Mouse (Mus musculus) CH12.LX (cell line): ENCODE measurements around the gene Ugdh. TPM values are rescaled to one million over a fixed set of nuclear protein-coding genes. Genes with fewer than 3 reads are reported as not detected.

ENCODE experiments used
- DNase-seq: peaks from one replicate; pipeline ENCODE4 v3.0.0-alpha.2; 2013; ENCODE audit errors: extremely low read depth
- H3K27ac ChIP-seq: 2 replicates; pipeline ENCODE4 v1.5.1; 2012; ENCODE audit warnings: low read depth, mild to moderate bottlenecking, control low read depth, moderate library complexity; ENCODE audit not compliant: insufficient read depth
- H3K27me3 ChIP-seq: replicated peaks from 2 replicates; pipeline ENCODE3; 2012; ENCODE audit warnings: inconsistent platforms
- H3K36me3 ChIP-seq, 2 experiments: replicated peaks in 1 of 2; 2 replicates each; pipeline versions ENCODE3 to v1.6.1; 2012; ENCODE audit warnings: inconsistent platforms in 1 of 2, low read length in 1 of 2, mild to moderate bottlenecking in 1 of 2, mixed read lengths in 1 of 2, moderate library complexity in 1 of 2; ENCODE audit not compliant: control insufficient read depth in 1 of 2, insufficient read depth in 1 of 2
- H3K4me1 ChIP-seq, 2 experiments: 2 replicates each; pipeline ENCODE4 v1.6.1; 2012; ENCODE audit warnings: inconsistent platforms in 1 of 2, moderate library complexity in 1 of 2; ENCODE audit not compliant: insufficient read depth in 2 of 2, control insufficient read depth in 1 of 2
- H3K4me2 ChIP-seq: 2 replicates; pipeline ENCODE4 v1.6.1; 2012; ENCODE audit warnings: low read depth, mild to moderate bottlenecking, control low read depth; ENCODE audit not compliant: poor library complexity, insufficient read depth, severe bottlenecking
- H3K4me3 ChIP-seq, 3 experiments: fragments of 150-350 bp in 1 of 3; sonication (generic) in 1 of 3; replicated peaks in 1 of 3; 2 replicates each; pipeline versions ENCODE3 to v1.5.1; 2011 to 2012; ENCODE audit warnings: low read depth in 2 of 3, low read length in 2 of 3, mild to moderate bottlenecking in 2 of 3, moderate library complexity in 2 of 3, control low read depth in 1 of 3, improper control_type of control experiment in 1 of 3, inconsistent platforms in 1 of 3, mixed read lengths in 1 of 3; ENCODE audit not compliant: poor library complexity in 1 of 3
- H3K79me2 ChIP-seq: replicated peaks from 2 replicates; pipeline ENCODE4 v1.6.1; 2012; ENCODE audit warnings: mild to moderate bottlenecking, moderate library complexity; ENCODE audit not compliant: control insufficient read depth, poor library complexity, insufficient read depth, severe bottlenecking; ENCODE audit errors: extremely low read depth
- H3K9ac ChIP-seq: 2 replicates; pipeline ENCODE4 v1.6.1; 2012; ENCODE audit warnings: low read depth, mild to moderate bottlenecking, control low read depth, moderate library complexity; ENCODE audit not compliant: insufficient read depth
- H3K9me3 ChIP-seq: replicated peaks from 2 replicates; pipeline ENCODE3; 2012; ENCODE audit warnings: low read length, inconsistent platforms, mixed read lengths
- CTCF ChIP-seq, 2 experiments: IDR thresholded peaks in 1 of 2; conservative IDR thresholded peaks in 1 of 2; 2 replicates each; pipeline ENCODE4 v1.5.1; 2011 to 2012; ENCODE audit warnings: low read depth in 2 of 2, low read length in 2 of 2, improper control_type of control experiment in 1 of 2, inconsistent platforms in 1 of 2, mild to moderate bottlenecking in 1 of 2, moderate library complexity in 1 of 2
- ELF1 ChIP-seq: IDR thresholded peaks from 2 replicates; pipeline ENCODE4 v1.6.1; 2014; ENCODE audit warnings: low read depth, mild to moderate bottlenecking, inconsistent platforms, low read length, improper control_type of control experiment
- GABPA ChIP-seq: IDR thresholded peaks from 2 replicates; pipeline ENCODE4 v1.6.1; 2012; ENCODE audit warnings: low read depth, low read length, improper control_type of control experiment, inconsistent platforms; ENCODE audit not compliant: insufficient replicate concordance
- MAZ ChIP-seq: IDR thresholded peaks from 2 replicates; pipeline ENCODE4 v1.6.1; 2012; ENCODE audit warnings: low read depth, mild to moderate bottlenecking, inconsistent platforms, low read length, improper control_type of control experiment, moderate library complexity
- MEF2A ChIP-seq: IDR thresholded peaks from 2 replicates; pipeline ENCODE4 v1.6.1; 2014; ENCODE audit warnings: low read depth, mild to moderate bottlenecking, inconsistent platforms, low read length, improper control_type of control experiment, borderline replicate concordance
- MXI1 ChIP-seq: IDR thresholded peaks from 2 replicates; pipeline ENCODE4 v1.6.1; 2011; ENCODE audit warnings: mild to moderate bottlenecking, low read depth, low read length, improper control_type of control experiment
- NRF1 ChIP-seq: IDR thresholded peaks from 2 replicates; pipeline ENCODE4 v1.6.1; 2014; ENCODE audit warnings: low read depth, mild to moderate bottlenecking, inconsistent platforms, low read length, improper control_type of control experiment, moderate library complexity
- RAD21 ChIP-seq: IDR thresholded peaks from 2 replicates; pipeline ENCODE4 v1.6.1; 2011; ENCODE audit warnings: low read depth, mild to moderate bottlenecking, low read length, improper control_type of control experiment, moderate library complexity
- RCOR1 ChIP-seq: conservative IDR thresholded peaks from 2 replicates; pipeline ENCODE4 v1.6.1; 2012; ENCODE audit warnings: low read depth, mild to moderate bottlenecking, inconsistent platforms, low read length, improper control_type of control experiment
- SIN3A ChIP-seq: IDR thresholded peaks from 2 replicates; pipeline ENCODE4 v1.6.1; 2012; ENCODE audit warnings: low read length, improper control_type of control experiment, inconsistent platforms
- TCF12 ChIP-seq: IDR thresholded peaks from 2 replicates; pipeline ENCODE4 v1.6.1; 2014; ENCODE audit warnings: low read depth, mild to moderate bottlenecking, inconsistent platforms, low read length, improper control_type of control experiment
- UBTF ChIP-seq: IDR thresholded peaks from 2 replicates; pipeline ENCODE4 v1.6.1; 2012; ENCODE audit warnings: low read depth, mild to moderate bottlenecking, inconsistent platforms, low read length, improper control_type of control experiment, moderate library complexity
- USF1 ChIP-seq: IDR thresholded peaks from 2 replicates; pipeline ENCODE4 v1.6.1; 2014; ENCODE audit warnings: low read depth, mild to moderate bottlenecking, inconsistent platforms, low read length, improper control_type of control experiment
- ZC3H11A ChIP-seq: IDR thresholded peaks from 2 replicates; pipeline ENCODE4 v1.6.1; 2012; ENCODE audit warnings: low read depth, mild to moderate bottlenecking, inconsistent platforms, low read length, improper control_type of control experiment
- ZKSCAN1 ChIP-seq: IDR thresholded peaks from 2 replicates; pipeline ENCODE4 v1.6.1; 2012; ENCODE audit warnings: low read depth, inconsistent platforms, low read length, improper control_type of control experiment, borderline replicate concordance
- ZMIZ1 ChIP-seq: IDR thresholded peaks from 2 replicates; pipeline ENCODE4 v1.6.1; 2012; ENCODE audit warnings: low read depth, mild to moderate bottlenecking, inconsistent platforms, low read length, improper control_type of control experiment
- ZNF384 ChIP-seq: IDR thresholded peaks from 2 replicates; pipeline ENCODE4 v1.6.1; 2012; ENCODE audit warnings: low read depth, low read length, improper control_type of control experiment, inconsistent platforms
- dilution Hi-C: fragments of 300-500 bp; cut with MboI; formaldehyde crosslinking; loops from 2 replicates; pipeline ENCODE4 v1.14.3; 2020; ENCODE audit warnings: low sequenced_read_pairs; ENCODE audit not compliant: extremely low pct_unique_long_range_greater_than_20kb, extremely low pct_ligation_motif_present
- in situ Hi-C: fragments of 300-500 bp; cut with MboI; formaldehyde crosslinking; loops from 3 replicates; pipeline ENCODE4 v1.14.3; 2019; ENCODE audit warnings: low sequenced_read_pairs, low pct_ligation_motif_present, low pct_unique_long_range_greater_than_20kb, mixed read lengths
- polyA plus RNA-seq: library from polyadenylated mRNA; unstranded; fragments of >175 nt; gene quantifications from 2 replicates; pipeline ENCODE4 v1.2.1, GENCODE M21; 2012; ENCODE audit warnings: low read depth; ENCODE audit not compliant: insufficient read length
- total RNA-seq, 2 experiments: library from RNA; depleted of rRNA; stranded (reverse); fragments of 300-350 nt in 1 of 2; fragments of >200 nt in 1 of 2; gene quantifications; 2 replicates each; pipeline ENCODE4 v1.2.3; 2012 to 2014

Gene Ugdh
- total and polyA plus RNA-seq, 3 experiments = 8.9 to 45.7 (median 38.0) TPM

GRCm38 (mm10) chr5:65480511-65480910 lies 44.8 kb upstream of the Ugdh start:
- no peak overlapping the region for H3K9ac ChIP-seq
- H3K79me2 ChIP-seq = no peaks in the 10 kb centered on the region
- H3K27me3 ChIP-seq = no peaks in the 10 kb centered on the region
- H3K4me1 ChIP-seq = peaks cover 7 to 57% of the 10 kb centered on the region in 2 experiments
- no peaks in the 10 kb centered on the region for H3K9me3 ChIP-seq
- H3K4me2 ChIP-seq = no peak overlapping the region
- no peak for DNase-seq
- H3K27ac ChIP-seq = no peak overlapping the region
- TF ChIP-seq USF1 (no peak), ELF1 (no peak), SIN3A (no peak), RCOR1 (no peak), ZMIZ1 (no peak), TCF12 (no peak), NRF1 (no peak), GABPA (no peak), ZC3H11A (no peak), ZKSCAN1 (no peak), ZNF384 (no peak), UBTF (no peak), MAZ (no peak)
- dilution Hi-C loops = no loop called here
- H3K36me3 ChIP-seq = peaks cover 0 to 3% of the 10 kb centered on the region in 2 experiments
- in situ Hi-C loops = loop anchor here (5.0 kb wide), 1 partner anchor 47 kb away; no protein-coding TSS in a partner anchor
- no peak overlapping the region for H3K4me3 ChIP-seq

GRCm38 (mm10) chr5:65479681-65480445 lies 44.1 kb upstream of the Ugdh start:
- no peak overlapping the region for H3K4me3 ChIP-seq
- no peak for DNase-seq
- H3K27me3 ChIP-seq = no peaks in the 10 kb centered on the region
- H3K4me1 ChIP-seq = peaks cover 9 to 60% of the 10 kb centered on the region in 2 experiments
- dilution Hi-C loops (no loop called here), in situ Hi-C loops (loop anchor here (5.0 kb wide), 1 partner anchor 47 kb away; no protein-coding TSS in a partner anchor)
- H3K27ac ChIP-seq = no peak overlapping the region
- peaks cover 0 to 3% of the 10 kb centered on the region in 2 experiments for H3K36me3 ChIP-seq
- TF ChIP-seq MEF2A = no peak
- no peak for TF ChIP-seq USF1
- TF ChIP-seq ZMIZ1 = no peak
- TF ChIP-seq RAD21 = no peak
- no peak for TF ChIP-seq MXI1
- no peak for TF ChIP-seq CTCF (conservative IDR thresholded peaks at IDR 0.05 in 1 of 2, IDR thresholded peaks at IDR 0.05 in 1 of 2; ENCODE audit: low read depth in 2 of 2, low read length in 2 of 2)
- no peak overlapping the region for H3K4me2 ChIP-seq
- no peaks in the 10 kb centered on the region for H3K79me2 ChIP-seq
- no peaks in the 10 kb centered on the region for H3K9me3 ChIP-seq
- no peak overlapping the region for H3K9ac ChIP-seq
